Mouse (Mus musculus): ENCODE measurements at regions not wholly inside any gene's neighbourhood (a gene's known extent, or its start where the extent isn't known, plus 50 kb on each side); places are given as distances from the start of the nearest gene placed in this dataset.

DNA sequence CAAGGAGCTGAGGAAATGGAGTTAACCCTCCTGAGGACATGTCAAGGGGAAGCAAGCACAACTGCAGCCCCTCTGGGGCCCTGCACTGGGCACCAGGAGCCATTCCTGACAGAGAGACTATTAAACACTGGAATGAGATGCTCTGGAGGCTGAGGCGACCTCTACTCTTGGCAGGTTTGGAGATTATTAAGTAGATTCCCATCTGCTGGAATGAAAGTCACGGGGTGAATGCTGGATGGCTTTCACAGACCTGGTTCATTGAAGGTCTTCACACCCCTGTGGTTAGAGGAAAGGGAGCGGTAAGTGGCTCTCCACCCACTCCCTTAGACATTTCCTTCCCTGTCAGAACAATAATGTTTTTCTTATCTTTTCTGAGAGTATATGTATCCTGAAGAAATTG is 122.8 kb upstream of the Itgb1 start:
- TF ChIP-seq SRF (IDR thresholded peaks at IDR 0.05; ENCODE audit: control insufficient read depth, insufficient read length, low read depth) (no peak), MAX (IDR thresholded peaks at IDR 0.05; ENCODE audit: low read depth) (no peak), POLR2A (IDR thresholded peaks at IDR 0.05; ENCODE audit: insufficient read length, low read depth) (no peak), USF1 (IDR thresholded peaks at IDR 0.05; ENCODE audit: low read depth) (no peak), CEBPB (IDR thresholded peaks at IDR 0.05; ENCODE audit: insufficient read depth, poor library complexity, severe bottlenecking) (no peak), TCF12 (IDR thresholded peaks at IDR 0.05; ENCODE audit: insufficient read depth, poor library complexity, severe bottlenecking) (no peak), E2F4 (IDR thresholded peaks at IDR 0.05; ENCODE audit: insufficient read depth) (no peak), REST (IDR thresholded peaks at IDR 0.05; ENCODE audit: insufficient read depth, insufficient read length) (no peak)

All from myocyte (in vitro differentiated cells).